Mouse (Mus musculus) heart, adult 8-10 months (tissue): ENCODE data around the gene Smc3. TPM values are rescaled to one million over a fixed set of nuclear protein-coding genes. Genes with fewer than 3 reads are reported as not detected.

Source experiments
- total RNA-seq, 4 experiments: library from RNA; stranded (reverse); gene quantifications; 2 replicates each; pipeline ENCODE4 v1.2.4; 2022

Gene Smc3
- total RNA-seq, 4 experiments from 2014 or later: 16.0 to 23.4 (median 21.1) TPM

Other genes starting within 250 kb of the Smc3 start
- not detected for gene Gm10197, start 228.6 kb upstream of the Smc3 start, total RNA-seq
- 10 to 100 TPM; 31.9 to 37.5 (median 33.3) TPM for gene Smndc1, start 209.8 kb upstream of the Smc3 start, total RNA-seq
- gene Dusp5, start 71.3 kb upstream of the Smc3 start, total RNA-seq: 1 to 10 TPM; 3.1 to 5.6 (median 4.2) TPM
- gene Nutf2-ps1, start 11.3 kb upstream of the Smc3 start, total RNA-seq: 100 to 1,000 TPM in 1 of 4 experiments, 10 to 100 TPM in 3; 72.8 to 105 (median 87.4) TPM
- 100 to 1,000 TPM; 232 to 257 (median 245) TPM for gene Rbm20, start 76.9 kb downstream of the Smc3 start, total RNA-seq